Mouse (Mus musculus): Measurements from ENCODE around the gene Plpp3. TPM values are rescaled to one million over a fixed set of nuclear protein-coding genes. Genes with fewer than 3 reads are reported as not detected.

Gene Plpp3
- polyA plus RNA-seq, 1 experiment from 2014 or later: 73.5 TPM

- Histone ChIP-seq H3K4me2 (ENCODE audit: low read depth, low read length) (no peak overlapping the region), H3K4me1 (ENCODE audit: control insufficient read depth, insufficient read depth, low read length) (no peaks in the 10 kb centered on the region), H3K9ac (replicated peaks; ENCODE audit: low read length) (no peak overlapping the region), H3K27ac (replicated peaks; ENCODE audit: low read depth, low read length) (no peak overlapping the region), H3K36me3 (replicated peaks; ENCODE audit: control insufficient read depth, insufficient read depth, low read depth, low read length) (no peaks in the 10 kb centered on the region), H3K27me3 (ENCODE audit: control insufficient read depth, insufficient read depth, low read length) (no peaks in the 10 kb centered on the region), H3K9me3 (replicated peaks; ENCODE audit: control insufficient read depth, low read length) (no peaks in the 10 kb centered on the region), H3K4me3 (ENCODE audit: low read depth, low read length) (no peak overlapping the region)
- ATAC-seq (replicated peaks; ENCODE audit: insufficient number of reproducible peaks, low FRiP score, low TSS enrichment, low read depth): no peak
- 33% methylated on average over 14 of the region's 14 CpGs for WGBS
- peak; percentile 92 for DNase-seq (ENCODE audit: low spot score)
Observed at GRCm38 (mm10) chr4:105151911-105152690, 5.0 kb upstream of the Plpp3 start.

DNA sequence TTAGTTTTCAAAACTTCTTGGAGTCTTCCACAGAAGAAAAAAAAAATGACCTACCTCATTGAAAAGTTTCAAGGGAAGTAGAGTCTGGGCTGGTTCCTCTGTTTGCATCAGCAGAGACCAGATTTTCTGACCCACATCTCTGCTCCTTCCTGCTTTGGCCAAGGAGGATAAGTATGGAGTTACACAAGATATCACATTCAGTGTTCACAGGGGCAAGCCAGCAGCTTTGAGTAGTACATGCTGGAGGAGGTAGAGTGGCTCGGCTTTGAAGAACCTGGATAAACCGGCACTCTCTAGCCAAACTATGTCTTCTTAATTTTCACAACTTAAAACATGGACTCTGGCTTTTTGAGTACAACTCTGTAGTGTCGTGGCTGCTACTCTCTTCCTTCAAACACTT lies 3.9 kb upstream of the Plpp3 start:
- Histone ChIP-seq H3K4me1 (ENCODE audit: control insufficient read depth, insufficient read depth, low read length) (no peaks in the 10 kb centered on the region), H3K4me2 (ENCODE audit: low read depth, low read length) (no peak overlapping the region)
- no peak for DNase-seq (ENCODE audit: low spot score)

GRCm38 (mm10) chr4:105156281-105156680 lies 866 bp upstream of the Plpp3 start:
- ATAC-seq (replicated peaks; ENCODE audit: insufficient number of reproducible peaks, low FRiP score, low TSS enrichment, low read depth): no peak
- WGBS: 92% methylated on average over 6 of the region's 7 CpGs
- Histone ChIP-seq H3K9ac (replicated peaks; ENCODE audit: low read length) (no peak overlapping the region), H3K4me2 (ENCODE audit: low read depth, low read length) (no peak overlapping the region), H3K27me3 (ENCODE audit: control insufficient read depth, insufficient read depth, low read length) (no peaks in the 10 kb centered on the region), H3K27ac (replicated peaks; ENCODE audit: low read depth, low read length) (no peak overlapping the region), H3K36me3 (replicated peaks; ENCODE audit: control insufficient read depth, insufficient read depth, low read depth, low read length) (no peaks in the 10 kb centered on the region), H3K4me1 (ENCODE audit: control insufficient read depth, insufficient read depth, low read length) (no peaks in the 10 kb centered on the region), H3K9me3 (replicated peaks; ENCODE audit: control insufficient read depth, low read length) (no peaks in the 10 kb centered on the region), H3K4me3 (ENCODE audit: low read depth, low read length) (no peak overlapping the region)
- DNase-seq (ENCODE audit: low spot score): no peak

More for the DNA sequence above, 3.9 kb upstream of the Plpp3 start:
- Histone ChIP-seq H3K36me3 (replicated peaks; ENCODE audit: control insufficient read depth, insufficient read depth, low read depth, low read length) (no peaks in the 10 kb centered on the region), H3K27me3 (ENCODE audit: control insufficient read depth, insufficient read depth, low read length) (no peaks in the 10 kb centered on the region), H3K9ac (replicated peaks; ENCODE audit: low read length) (no peak overlapping the region), H3K27ac (replicated peaks; ENCODE audit: low read depth, low read length) (no peak overlapping the region), H3K4me3 (ENCODE audit: low read depth, low read length) (no peak overlapping the region), H3K9me3 (replicated peaks; ENCODE audit: control insufficient read depth, low read length) (no peaks in the 10 kb centered on the region)
- WGBS: 73% methylated on average over 3 of the region's 3 CpGs
- ATAC-seq (replicated peaks; ENCODE audit: insufficient number of reproducible peaks, low FRiP score, low TSS enrichment, low read depth): no peak

DNA sequence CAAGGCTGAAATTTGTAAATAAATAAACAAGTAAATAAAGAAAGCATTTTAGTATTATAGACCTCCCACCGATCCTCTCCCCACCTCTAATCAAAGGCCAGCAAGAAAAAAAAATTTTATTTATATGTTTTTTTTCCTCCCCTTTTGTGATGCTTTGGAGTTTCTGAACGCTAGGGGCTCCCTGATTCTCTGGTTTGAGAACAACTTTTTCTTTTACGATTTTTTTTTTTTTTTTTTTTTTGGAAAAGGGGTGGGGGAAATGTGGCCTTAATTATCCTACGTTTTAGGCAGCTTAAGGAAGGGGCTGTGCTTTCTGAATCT lies 232 bp upstream of the Plpp3 start:
- ATAC-seq (replicated peaks; ENCODE audit: insufficient number of reproducible peaks, low FRiP score, low TSS enrichment, low read depth): no peak
- WGBS: under 1% methylated on average over 4 of the region's 4 CpGs

DNA sequence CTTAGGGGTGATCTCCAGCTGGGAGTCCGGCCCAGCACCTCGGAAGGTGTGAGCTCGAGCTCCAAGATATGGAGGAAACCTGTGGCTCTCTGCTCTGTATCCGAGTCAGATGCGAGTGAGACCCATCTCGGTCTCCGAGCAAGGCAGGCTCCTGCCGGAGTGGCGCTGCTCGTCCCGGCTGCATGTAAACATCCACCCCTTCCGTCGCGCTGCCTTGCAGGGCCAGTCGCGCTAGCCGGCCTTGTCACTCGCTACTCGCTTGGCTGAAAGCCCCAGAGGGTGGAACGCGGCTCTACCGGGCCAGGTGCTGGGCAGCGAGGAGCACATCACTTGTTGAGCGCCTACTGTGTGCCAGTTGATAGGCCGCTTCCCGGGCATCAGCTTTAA lies 1.0 kb downstream of the Plpp3 start:
- Histone ChIP-seq H3K4me1 (ENCODE audit: control insufficient read depth, insufficient read depth, low read length) (no peaks in the 10 kb centered on the region), H3K9ac (replicated peaks; ENCODE audit: low read length) (peak overlapping the region; percentile 97), H3K4me2 (ENCODE audit: low read depth, low read length) (peak overlapping the region; percentile 77), H3K27me3 (ENCODE audit: control insufficient read depth, insufficient read depth, low read length) (no peaks in the 10 kb centered on the region), H3K9me3 (replicated peaks; ENCODE audit: control insufficient read depth, low read length) (no peaks in the 10 kb centered on the region), H3K27ac (replicated peaks; ENCODE audit: low read depth, low read length) (peak overlapping the region; percentile 97), H3K4me3 (ENCODE audit: low read depth, low read length) (peak overlapping the region; percentile 97), H3K36me3 (replicated peaks; ENCODE audit: control insufficient read depth, insufficient read depth, low read depth, low read length) (no peaks in the 10 kb centered on the region)
- WGBS: under 1% methylated on average over 26 of the region's 26 CpGs
- ATAC-seq (replicated peaks; ENCODE audit: insufficient number of reproducible peaks, low FRiP score, low TSS enrichment, low read depth) (peak; percentile 61), DNase-seq (ENCODE audit: low spot score) (peak; percentile 75)

More for the DNA sequence above, 232 bp upstream of the Plpp3 start:
- Histone ChIP-seq H3K9me3 (replicated peaks; ENCODE audit: control insufficient read depth, low read length) (no peaks in the 10 kb centered on the region), H3K4me1 (ENCODE audit: control insufficient read depth, insufficient read depth, low read length) (no peaks in the 10 kb centered on the region), H3K36me3 (replicated peaks; ENCODE audit: control insufficient read depth, insufficient read depth, low read depth, low read length) (no peaks in the 10 kb centered on the region), H3K4me3 (ENCODE audit: low read depth, low read length) (peak overlapping the region; percentile 97), H3K9ac (replicated peaks; ENCODE audit: low read length) (no peak overlapping the region; the same call in 1 of the 2 replicates), H3K27ac (replicated peaks; ENCODE audit: low read depth, low read length) (peak overlapping the region; percentile 97; the same call in 1 of the 2 replicates), H3K4me2 (ENCODE audit: low read depth, low read length) (peak overlapping the region; percentile 77), H3K27me3 (ENCODE audit: control insufficient read depth, insufficient read depth, low read length) (no peaks in the 10 kb centered on the region)
- no peak for DNase-seq (ENCODE audit: low spot score)

DNA sequence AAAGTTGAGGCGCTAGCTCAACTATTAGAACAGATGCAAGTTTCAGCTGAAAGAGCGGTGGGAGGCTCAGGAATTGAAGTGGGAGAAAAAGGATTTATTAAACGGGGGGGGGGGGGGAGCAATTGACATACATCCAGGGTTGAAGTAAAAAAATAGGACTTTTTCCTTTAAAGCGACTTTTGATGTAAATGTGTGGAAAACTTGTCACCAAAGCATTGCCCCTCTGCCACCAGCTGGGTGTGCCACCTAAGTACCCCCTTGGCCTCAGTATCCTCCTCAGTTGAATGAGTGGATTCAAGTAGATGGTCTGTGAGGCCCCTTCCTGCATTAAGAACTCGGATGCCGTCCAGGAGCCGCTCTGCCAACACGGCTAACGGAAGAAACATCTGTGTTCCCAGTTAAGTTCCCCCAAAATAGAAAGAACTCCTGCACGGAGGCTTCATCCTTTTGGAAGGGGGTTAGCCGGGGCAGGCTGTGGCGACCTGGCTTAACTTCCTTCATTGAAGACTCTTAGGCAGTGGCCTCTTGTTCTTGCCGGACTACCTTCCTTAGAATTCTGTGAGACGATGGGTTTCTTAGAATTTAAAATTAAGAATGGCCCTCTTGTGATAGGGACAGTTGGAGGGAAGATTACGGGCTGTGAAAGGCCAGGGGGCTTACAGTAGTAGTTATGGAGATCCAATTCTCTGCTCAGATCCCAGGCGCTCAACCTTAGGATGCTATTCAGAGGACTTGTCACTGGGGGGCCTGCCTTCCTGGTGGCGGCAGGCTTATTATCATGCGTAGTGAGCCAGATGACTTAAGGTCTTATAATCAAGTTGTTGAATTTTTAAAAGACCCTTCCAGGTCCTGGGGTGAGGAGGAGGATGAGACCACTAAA lies 1.7 kb downstream of the Plpp3 start:
- Histone ChIP-seq H3K27me3 (ENCODE audit: control insufficient read depth, insufficient read depth, low read length) (no peaks in the 10 kb centered on the region), H3K4me3 (ENCODE audit: low read depth, low read length) (peak overlapping the region; percentile 97), H3K9ac (replicated peaks; ENCODE audit: low read length) (peak overlapping the region; percentile 97), H3K4me2 (ENCODE audit: low read depth, low read length) (peak overlapping the region; percentile 77), H3K36me3 (replicated peaks; ENCODE audit: control insufficient read depth, insufficient read depth, low read depth, low read length) (no peaks in the 10 kb centered on the region), H3K4me1 (ENCODE audit: control insufficient read depth, insufficient read depth, low read length) (no peaks in the 10 kb centered on the region), H3K9me3 (replicated peaks; ENCODE audit: control insufficient read depth, low read length) (no peaks in the 10 kb centered on the region), H3K27ac (replicated peaks; ENCODE audit: low read depth, low read length) (peak overlapping the region; percentile 97; the same call in 1 of the 2 replicates)
- no peak for ATAC-seq (replicated peaks; ENCODE audit: insufficient number of reproducible peaks, low FRiP score, low TSS enrichment, low read depth)
- WGBS: under 1% methylated on average over 18 of the region's 18 CpGs
- DNase-seq (ENCODE audit: low spot score): peak; percentile 64

- H3K9me3 ChIP-seq (replicated peaks; ENCODE audit: control insufficient read depth, low read length): no peaks in the 10 kb centered on the region
- 22% methylated on average over 6 of the region's 6 CpGs for WGBS
- no peak for DNase-seq (ENCODE audit: low spot score)
- H3K36me3 ChIP-seq (replicated peaks; ENCODE audit: control insufficient read depth, insufficient read depth, low read depth, low read length): no peaks in the 10 kb centered on the region
- no peaks in the 10 kb centered on the region for H3K4me1 ChIP-seq (ENCODE audit: control insufficient read depth, insufficient read depth, low read length)
- H3K9ac ChIP-seq (replicated peaks; ENCODE audit: low read length): peak overlapping the region; percentile 97
- H3K4me3 ChIP-seq (ENCODE audit: low read depth, low read length): peak overlapping the region; percentile 97
- ATAC-seq (replicated peaks; ENCODE audit: insufficient number of reproducible peaks, low FRiP score, low TSS enrichment, low read depth): no peak
- H3K27ac ChIP-seq (replicated peaks; ENCODE audit: low read depth, low read length): no peak overlapping the region
- no peaks in the 10 kb centered on the region for H3K27me3 ChIP-seq (ENCODE audit: control insufficient read depth, insufficient read depth, low read length)
- peak overlapping the region; percentile 77 for H3K4me2 ChIP-seq (ENCODE audit: low read depth, low read length)
Observed at GRCm38 (mm10) chr4:105159531-105159870, 2.4 kb downstream of the Plpp3 start.

- Histone ChIP-seq H3K9me3 (replicated peaks; ENCODE audit: control insufficient read depth, low read length) (no peaks in the 10 kb centered on the region), H3K9ac (replicated peaks; ENCODE audit: low read length) (no peak overlapping the region), H3K4me3 (ENCODE audit: low read depth, low read length) (peak overlapping the region; percentile 20), H3K4me2 (ENCODE audit: low read depth, low read length) (peak overlapping the region; percentile 33; the same call in 1 of the 2 replicates), H3K36me3 (replicated peaks; ENCODE audit: control insufficient read depth, insufficient read depth, low read depth, low read length) (no peaks in the 10 kb centered on the region), H3K27me3 (ENCODE audit: control insufficient read depth, insufficient read depth, low read length) (no peaks in the 10 kb centered on the region), H3K4me1 (ENCODE audit: control insufficient read depth, insufficient read depth, low read length) (no peaks in the 10 kb centered on the region), H3K27ac (replicated peaks; ENCODE audit: low read depth, low read length) (no peak overlapping the region)
- DNase-seq (ENCODE audit: low spot score) (no peak), ATAC-seq (replicated peaks; ENCODE audit: insufficient number of reproducible peaks, low FRiP score, low TSS enrichment, low read depth) (no peak)
- WGBS: 75% methylated on average over 6 of the region's 6 CpGs
Observed at GRCm38 (mm10) chr4:105160470-105160869, 3.3 kb downstream of the Plpp3 start.

All from embryonic facial prominence, embryonic 11.5 days (tissue).